Mouse (Mus musculus) lung, postnatal 4 days (tissue): ENCODE measurements at regions not wholly inside any gene's neighbourhood (a gene's known extent, or its start where the extent isn't known, plus 50 kb on each side); places are given as distances from the start of the nearest gene placed in this dataset.
A peak's percentile ranks its signal among the peaks of the same experiment; 100 is the strongest.

Source experiments
- DNase-seq, 2 experiments: peaks; one replicate each; pipeline ENCODE4 v3.0.0; 2021

- DNase-seq = no peak
Observed at GRCm38 (mm10) chr15:13455560-13456219, 282.2 kb upstream of the Cdh6 start.

- DNase-seq = no peak
Observed at GRCm38 (mm10) chr15:13450385-13450784, 276.9 kb upstream of the Cdh6 start.

DNA sequence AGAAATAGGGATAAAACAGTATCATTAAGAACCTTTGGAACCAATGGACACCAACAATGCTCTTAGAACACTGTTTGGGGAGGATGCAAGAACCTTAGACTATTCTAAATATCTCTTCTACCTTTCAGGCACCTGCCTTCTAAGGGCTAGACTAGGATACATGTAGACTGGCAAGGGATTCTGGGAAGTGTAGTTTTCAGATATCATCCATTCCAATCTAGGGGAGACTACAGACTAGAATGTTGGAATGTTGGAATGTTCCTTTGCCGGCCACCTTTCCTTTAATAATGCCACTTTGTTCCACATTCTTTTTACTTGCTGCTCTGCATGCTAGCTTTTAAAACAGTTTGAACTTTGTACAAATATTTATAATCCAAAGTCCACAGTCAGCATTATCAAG is 261.1 kb upstream of the Cdh6 start:
- no peak for DNase-seq

GRCm38 (mm10) chr15:13432971-13433370 is 259.5 kb upstream of the Cdh6 start:
- DNase-seq = no peak

DNA sequence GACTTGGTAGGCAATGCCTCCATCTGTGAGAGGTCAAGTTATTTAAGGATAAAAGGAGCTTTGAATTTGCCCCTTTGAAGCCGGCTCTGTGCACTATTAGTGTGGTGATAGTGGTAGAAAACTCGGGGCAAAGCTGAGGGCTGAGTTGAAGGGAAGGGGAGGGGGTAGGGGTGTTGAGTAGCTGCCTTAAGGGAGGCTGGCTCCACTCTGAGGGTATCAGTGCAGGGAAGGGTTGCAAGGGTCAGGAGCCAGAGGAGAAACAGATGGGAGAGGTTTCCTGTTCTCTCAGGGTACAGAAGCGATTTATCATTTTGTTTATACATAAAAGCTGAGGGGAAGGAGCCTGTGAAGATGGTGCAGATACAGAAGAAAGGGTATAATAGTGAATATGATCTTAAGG is 246.1 kb upstream of the Cdh6 start:
- DNase-seq = no peak

- peak; percentile 6 to 18 for DNase-seq
Observed at GRCm38 (mm10) chr15:13410065-13410688, 236.7 kb upstream of the Cdh6 start.

DNA sequence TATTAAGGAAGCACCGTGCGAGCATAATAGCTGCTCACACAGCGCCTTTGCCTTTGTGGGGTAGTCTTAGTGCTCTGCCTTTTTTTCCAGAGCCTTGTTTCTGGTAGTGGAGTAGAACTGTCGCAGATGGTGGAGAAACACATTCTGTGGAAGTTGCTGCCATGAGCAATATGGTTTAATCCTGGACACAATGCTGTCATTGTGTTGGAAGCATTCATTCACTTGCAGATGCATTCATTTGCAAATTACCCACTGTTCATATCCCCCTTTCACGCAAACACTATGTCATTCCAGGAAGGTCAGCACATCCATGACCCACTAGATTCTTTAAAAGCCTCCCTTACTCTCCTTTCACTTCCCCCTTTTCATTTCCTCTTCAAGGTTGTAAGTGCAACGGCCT is 219.7 kb upstream of the Cdh6 start:
- DNase-seq = no peak

- peak; percentile 30 to 52 for DNase-seq
Observed at GRCm38 (mm10) chr15:13391331-13391730, 217.9 kb upstream of the Cdh6 start.

GRCm38 (mm10) chr15:13384815-13385214 is 211.3 kb upstream of the Cdh6 start:
- no peak for DNase-seq

DNA sequence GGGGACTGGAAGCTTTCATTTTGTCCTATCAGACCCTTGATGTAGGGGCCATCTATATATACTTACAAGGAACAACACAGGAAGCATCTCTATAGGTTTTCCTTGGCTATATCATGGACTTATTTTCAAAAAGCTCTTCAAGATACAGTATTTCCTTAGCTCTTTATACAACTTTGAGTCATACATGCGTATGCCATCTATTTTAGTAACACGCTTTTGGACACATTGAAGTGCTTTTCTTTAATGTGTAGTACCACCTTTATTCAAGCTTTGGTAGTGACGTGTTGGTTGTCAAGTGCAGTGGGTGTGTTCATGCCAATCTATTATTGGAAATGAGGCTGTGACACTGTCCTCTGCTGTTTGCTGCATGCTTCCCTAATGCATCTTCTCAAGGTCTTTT is 202.1 kb upstream of the Cdh6 start:
- no peak for DNase-seq

- DNase-seq = no peak
Observed at GRCm38 (mm10) chr15:13368799-13369198, 195.3 kb upstream of the Cdh6 start.

- no peak for DNase-seq
Observed at GRCm38 (mm10) chr15:13367291-13367954, 193.9 kb upstream of the Cdh6 start.

GRCm38 (mm10) chr15:13366606-13367005 is 193.1 kb upstream of the Cdh6 start:
- DNase-seq = no peak

DNA sequence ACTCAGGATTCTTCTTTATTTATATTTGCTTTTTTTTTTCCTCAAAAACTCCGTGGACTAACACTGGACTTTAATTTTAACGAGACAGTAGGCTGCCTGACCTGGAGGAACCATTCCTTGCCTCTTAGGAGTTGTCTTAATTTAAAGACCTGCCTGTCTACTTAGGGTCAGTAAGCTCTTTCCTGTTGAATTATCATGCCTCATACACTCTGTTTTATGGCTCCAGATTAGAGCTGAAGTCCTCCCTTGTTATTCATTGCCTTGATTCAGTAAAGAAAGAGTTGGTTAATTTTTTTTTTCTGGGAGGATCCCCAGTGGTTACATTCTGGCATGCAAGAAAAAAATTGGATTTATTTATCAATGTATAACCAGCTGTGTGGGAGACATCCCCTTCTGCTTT is 187.3 kb upstream of the Cdh6 start:
- no peak for DNase-seq

- no peak for DNase-seq
Observed at GRCm38 (mm10) chr15:13359026-13359425, 185.6 kb upstream of the Cdh6 start.

- no peak for DNase-seq
Observed at GRCm38 (mm10) chr15:13350321-13350720, 176.8 kb upstream of the Cdh6 start.

GRCm38 (mm10) chr15:13336392-13336791 is 162.9 kb upstream of the Cdh6 start:
- DNase-seq = no peak

DNA sequence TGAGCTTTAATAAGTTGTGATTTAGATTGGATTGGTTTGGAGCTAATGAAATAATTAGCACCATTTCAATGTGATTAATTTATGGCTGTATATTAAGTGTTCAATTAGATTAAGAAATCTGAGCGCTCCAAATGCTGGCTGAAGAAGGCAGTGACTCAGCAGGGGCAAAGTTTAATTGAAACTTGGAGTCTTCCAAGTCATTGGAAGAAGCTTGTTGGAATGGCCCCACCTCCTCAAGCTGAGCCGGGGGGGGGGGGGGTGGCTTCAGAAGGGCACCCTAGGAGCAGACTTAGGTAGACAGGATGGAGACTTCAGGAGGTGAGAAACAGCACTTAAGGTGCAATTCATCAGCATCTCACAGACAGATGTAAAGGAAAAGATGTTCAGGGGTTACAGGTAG is 151.0 kb upstream of the Cdh6 start:
- no peak for DNase-seq

- no peak for DNase-seq
Observed at GRCm38 (mm10) chr15:13320599-13321348, 147.3 kb upstream of the Cdh6 start.

DNA sequence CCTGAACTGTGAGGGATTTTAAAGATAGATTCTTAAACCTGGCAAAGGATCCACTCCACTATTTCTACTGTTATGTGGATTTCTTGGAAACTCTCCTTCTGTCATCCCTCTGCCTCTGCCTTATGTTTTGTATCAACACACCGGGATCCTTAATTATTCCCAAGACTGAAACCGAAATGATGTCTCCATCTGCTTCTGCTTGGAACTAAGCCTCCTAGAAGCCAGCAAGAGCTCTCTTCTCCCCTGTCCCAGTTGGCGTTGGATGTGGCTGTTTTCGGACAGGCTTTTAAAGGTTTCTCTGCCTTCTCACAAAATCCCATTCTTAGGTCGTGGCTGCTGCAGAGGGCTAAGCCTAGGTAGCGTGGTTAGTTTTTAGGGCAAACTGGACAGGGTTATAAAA is 131.1 kb upstream of the Cdh6 start:
- no peak for DNase-seq

DNA sequence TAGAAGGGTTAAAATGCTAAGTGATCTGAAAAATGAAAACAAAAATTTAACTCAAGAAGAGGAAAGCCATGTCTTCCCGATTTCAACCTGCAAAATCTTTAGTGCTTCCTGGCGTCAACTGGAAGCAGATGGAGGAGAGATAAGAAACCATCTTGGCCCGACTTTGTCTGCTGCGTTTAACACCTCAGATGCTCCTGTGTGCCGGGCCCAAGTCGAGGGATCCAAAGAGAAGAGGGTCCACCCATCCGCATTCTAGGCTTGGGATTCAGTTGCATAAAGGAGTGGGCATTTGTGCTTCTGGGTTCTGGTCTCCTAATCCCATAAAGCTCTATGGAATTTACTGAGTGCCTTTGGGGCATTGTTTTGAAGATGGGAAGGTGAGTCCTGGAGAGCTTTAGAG is 130.0 kb upstream of the Cdh6 start:
- DNase-seq = no peak

- DNase-seq = no peak
Observed at GRCm38 (mm10) chr15:13302672-13303071, 129.2 kb upstream of the Cdh6 start.

DNA sequence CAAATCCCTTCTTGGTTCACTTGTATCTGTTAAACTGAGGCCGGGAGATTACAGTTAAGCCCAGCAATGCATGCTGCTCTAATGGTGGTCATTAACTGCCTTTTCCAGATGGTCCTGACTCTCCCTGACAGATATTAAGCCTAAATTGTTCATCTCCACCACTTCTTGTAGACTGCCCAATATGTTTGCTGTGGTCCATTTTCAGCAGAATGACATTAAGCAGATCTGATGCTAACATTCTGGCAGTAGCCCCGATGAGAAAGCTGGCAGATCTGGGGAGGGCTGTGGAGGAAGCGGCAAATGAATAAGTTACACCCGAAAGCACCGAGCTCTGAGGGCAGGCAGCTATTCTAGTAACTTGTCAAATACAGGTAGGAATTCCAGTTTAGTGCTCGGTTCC is 123.5 kb upstream of the Cdh6 start:
- DNase-seq = no peak

- DNase-seq = no peak
Observed at GRCm38 (mm10) chr15:13289064-13289463, 115.6 kb upstream of the Cdh6 start.
